Mouse (Mus musculus) hindbrain, embryonic 16.5 days (tissue): ENCODE data around the gene Mast3. TPM values are rescaled to one million over a fixed set of nuclear protein-coding genes. Genes with fewer than 3 reads are reported as not detected.
A peak's percentile ranks its signal among the peaks of the same experiment; 100 is the strongest.

ENCODE experiments used
- ATAC-seq: fragments of 200-750 bp; cut with Nextera tagmentation; 2 replicates; pipeline ENCODE4 v1.8.0; 2017; ENCODE audit warnings: moderate TSS enrichment, moderate library complexity
- H3K27ac ChIP-seq: fragments of 300-500 bp; sonication (generic); 2 replicates; pipeline ENCODE4 v1.5.1; 2014; ENCODE audit warnings: low read depth, mild to moderate bottlenecking, control low read depth, low read length, moderate library complexity
- H3K27me3 ChIP-seq: fragments of 300-500 bp; sonication (generic); replicated peaks from 2 replicates; pipeline ENCODE4 v1.6.1; 2014; ENCODE audit warnings: low read length; ENCODE audit not compliant: control insufficient read depth, insufficient read depth
- H3K36me3 ChIP-seq: fragments of 300-500 bp; sonication (generic); 2 replicates; pipeline ENCODE4 v1.6.1; 2014; ENCODE audit warnings: mild to moderate bottlenecking, low read length, moderate library complexity, mixed read lengths; ENCODE audit not compliant: control insufficient read depth, insufficient read depth
- H3K4me1 ChIP-seq: fragments of 300-500 bp; sonication (generic); 2 replicates; pipeline ENCODE4 v1.6.1; 2014; ENCODE audit warnings: low read depth, low read length; ENCODE audit not compliant: control insufficient read depth, insufficient read depth
- H3K4me2 ChIP-seq: fragments of 300-500 bp; sonication (generic); 2 replicates; pipeline ENCODE4 v1.6.1; 2014; ENCODE audit warnings: mild to moderate bottlenecking, low read length, control low read depth, moderate library complexity
- H3K4me3 ChIP-seq: fragments of 300-500 bp; sonication (generic); 2 replicates; pipeline ENCODE4 v1.5.1; 2014; ENCODE audit warnings: mild to moderate bottlenecking, low read length, control low read depth, moderate library complexity
- H3K9ac ChIP-seq: fragments of 300-500 bp; sonication (generic); 2 replicates; pipeline ENCODE4 v1.6.1; 2014; ENCODE audit warnings: low read depth, mild to moderate bottlenecking, control low read depth, low read length, moderate library complexity
- H3K9me3 ChIP-seq: fragments of 300-500 bp; sonication (generic); 2 replicates; pipeline ENCODE4 v1.6.1; 2014; ENCODE audit warnings: mild to moderate bottlenecking, low read length, moderate library complexity; ENCODE audit not compliant: control insufficient read depth
- WGBS: fragments of 180-500 bp; shearing (Covaris S2); extraction: QIAGEN DNeasy Blood & Tissue Kit; methylation state at CpG from one replicate; pipeline ENCODE4 v1.1.7; 2014; 5-methylcytosine and 5-hydroxymethylcytosine counted together
- polyA plus RNA-seq: library from polyadenylated mRNA; unstranded; fragments of >200 nt; fragmentation: Nextera tagmentation; extraction: Ambion mirVana; gene quantifications from 2 replicates; pipeline ENCODE4 v1.2.1, GENCODE M21; 2015

The Mast3 gene
- polyA plus RNA-seq, 1 experiment from 2014 or later, result 21.9 TPM

GRCm38 (mm10) chr8:70757523-70758307, 47.1 kb downstream of the Mast3 start:
- Histone ChIP-seq H3K9me3 (no peaks in the 10 kb centered on the region), H3K9ac (peak overlapping the region; percentile 14; the same call in 1 of the 2 replicates), H3K27ac (peak overlapping the region; percentile 46; the same call in 1 of the 2 replicates), H3K4me3 (no peak overlapping the region), H3K36me3 (peaks cover 22% of the 10 kb centered on the region), H3K4me1 (peaks cover 44% of the 10 kb centered on the region), H3K27me3 (no peaks in the 10 kb centered on the region), H3K4me2 (no peak overlapping the region)
- no peak for ATAC-seq
- 57% methylated on average over 22 of the region's 22 CpGs for WGBS

- Histone ChIP-seq H3K9ac (no peak overlapping the region), H3K9me3 (no peaks in the 10 kb centered on the region), H3K27ac (no peak overlapping the region; the same call in 1 of the 2 replicates), H3K4me3 (no peak overlapping the region), H3K36me3 (peaks cover 22% of the 10 kb centered on the region), H3K27me3 (no peaks in the 10 kb centered on the region), H3K4me2 (no peak overlapping the region), H3K4me1 (peaks cover 44% of the 10 kb centered on the region)
- WGBS, result 88% methylated on average over 6 of the region's 6 CpGs
- no peak for ATAC-seq
Observed at GRCm38 (mm10) chr8:70756476-70757040, 48.3 kb downstream of the Mast3 start.

- Histone ChIP-seq H3K4me3 (peak overlapping the region; percentile 72), H3K4me2 (peak overlapping the region; percentile 71), H3K36me3 (peaks cover 22% of the 10 kb centered on the region), H3K4me1 (peaks cover 44% of the 10 kb centered on the region), H3K27me3 (no peaks in the 10 kb centered on the region), H3K27ac (no peak overlapping the region), H3K9me3 (no peaks in the 10 kb centered on the region), H3K9ac (peak overlapping the region; percentile 89; the same call in 1 of the 2 replicates)
- WGBS, result 85% methylated on average over 24 of the region's 24 CpGs
- ATAC-seq, result no peak
Observed at GRCm38 (mm10) chr8:70755661-70756475, 49.0 kb downstream of the Mast3 start.

- peak overlapping the region; percentile 71 for H3K4me2 ChIP-seq
- ATAC-seq, result peak; percentile 21
- H3K27me3 ChIP-seq, result no peaks in the 10 kb centered on the region
- peak overlapping the region; percentile 93 for H3K27ac ChIP-seq
- 11% methylated on average over 50 of the region's 50 CpGs for WGBS
- peaks cover 41% of the 10 kb centered on the region for H3K4me1 ChIP-seq
- H3K9ac ChIP-seq, result peak overlapping the region; percentile 89
- peak overlapping the region; percentile 72 for H3K4me3 ChIP-seq
- H3K36me3 ChIP-seq, result peaks cover 22% of the 10 kb centered on the region
- no peaks in the 10 kb centered on the region for H3K9me3 ChIP-seq
Observed at GRCm38 (mm10) chr8:70754871-70755660, 49.8 kb downstream of the Mast3 start.

- Histone ChIP-seq H3K27me3 (0 out of 2 replicates have a peak, but pooled peaks cover 2% of the 10 kb centered on the region), H3K4me1 (peaks cover 33% of the 10 kb centered on the region), H3K4me2 (peak within 1 kb of the TSS; percentile 71), H3K36me3 (peaks cover 22% of the 10 kb centered on the region), H3K4me3 (peak within 1 kb of the TSS; percentile 72), H3K9me3 (no peaks in the 10 kb centered on the region), H3K9ac (peak within 1 kb of the TSS; percentile 89), H3K27ac (peak within 1 kb of the TSS; percentile 93)
- ATAC-seq, result peak; percentile 97
- 8% methylated on average over 37 of the region's 37 CpGs for WGBS
Observed at GRCm38 (mm10) chr8:70754043-70754870, 50.6 kb downstream of the Mast3 start, which contains the start of gene Rab3a. Rab3a (plus strand) TSS chr8:70754679.

GRCm38 (mm10) chr8:70753151-70753550, 51.7 kb downstream of the Mast3 start:
- Histone ChIP-seq H3K27me3 (0 out of 2 replicates have a peak, but pooled peaks cover 2% of the 10 kb centered on the region), H3K9me3 (no peaks in the 10 kb centered on the region), H3K4me1 (peaks cover 24% of the 10 kb centered on the region), H3K27ac (peak overlapping the region; percentile 55; the same call in 1 of the 2 replicates), H3K4me2 (no peak overlapping the region), H3K4me3 (no peak overlapping the region), H3K9ac (no peak overlapping the region), H3K36me3 (peaks cover 17% of the 10 kb centered on the region)
- no peak for ATAC-seq
- WGBS, result 32% methylated on average over 21 of the region's 21 CpGs

GRCm38 (mm10) chr8:70752000-70752764, 52.7 kb downstream of the Mast3 start:
- Histone ChIP-seq H3K27ac (no peak overlapping the region), H3K27me3 (peaks cover 2% of the 10 kb centered on the region; the same call in 1 of the 2 replicates), H3K9ac (no peak overlapping the region), H3K4me3 (no peak overlapping the region), H3K9me3 (no peaks in the 10 kb centered on the region), H3K4me2 (no peak overlapping the region), H3K4me1 (peaks cover 17% of the 10 kb centered on the region), H3K36me3 (peaks cover 10% of the 10 kb centered on the region)
- 36% methylated on average over 11 of the region's 11 CpGs for WGBS
- ATAC-seq, result no peak
